Mouse (Mus musculus) adrenal gland, postnatal 14 days (tissue): ENCODE measurements around the gene Glis1. TPM values are rescaled to one million over a fixed set of nuclear protein-coding genes. Genes with fewer than 3 reads are reported as not detected.

Experiments used
- DNase-seq: peaks from one replicate; pipeline ENCODE4 v3.0.0; 2021; ENCODE audit warnings: mixed read lengths
- total RNA-seq: library from RNA; stranded (reverse); gene quantifications from 2 replicates; pipeline ENCODE4 v1.2.3, GENCODE M21; 2021

Glis1 gene
- total RNA-seq, 1 experiment from 2014 or later = 1.2 TPM

GRCm38 (mm10) chr4:107452266-107453015 is 18.1 kb downstream of the Glis1 start:
- DNase-seq = peak; percentile 18

- DNase-seq = peak; percentile 93
These were observed 19.0 kb downstream of the Glis1 start for GRCm38 (mm10) chr4:107453141-107453984.

- DNase-seq = no peak
These were observed 23.2 kb downstream of the Glis1 start for GRCm38 (mm10) chr4:107457602-107458001.

GRCm38 (mm10) chr4:107458907-107459306 is 24.5 kb downstream of the Glis1 start:
- DNase-seq = peak; percentile 32

- no peak for DNase-seq
These were observed 25.1 kb downstream of the Glis1 start for GRCm38 (mm10) chr4:107459461-107459860.

- no peak for DNase-seq
These were observed 26.1 kb downstream of the Glis1 start for GRCm38 (mm10) chr4:107460468-107460867.

GRCm38 (mm10) chr4:107467831-107468230 is 33.4 kb downstream of the Glis1 start:
- no peak for DNase-seq

GRCm38 (mm10) chr4:107468264-107468663 is 33.9 kb downstream of the Glis1 start:
- DNase-seq = peak; percentile 37

GRCm38 (mm10) chr4:107468768-107469167 is 34.4 kb downstream of the Glis1 start:
- no peak for DNase-seq

- no peak for DNase-seq
These were observed 41.9 kb downstream of the Glis1 start for GRCm38 (mm10) chr4:107476266-107476665.

GRCm38 (mm10) chr4:107479015-107479414 is 44.6 kb downstream of the Glis1 start:
- DNase-seq = peak; percentile 16

- no peak for DNase-seq
These were observed 48.1 kb downstream of the Glis1 start for GRCm38 (mm10) chr4:107482541-107482940.

- DNase-seq = no peak
These were observed 49.3 kb downstream of the Glis1 start for GRCm38 (mm10) chr4:107483556-107484220.

GRCm38 (mm10) chr4:107484221-107484575 is 49.8 kb downstream of the Glis1 start:
- DNase-seq = no peak

GRCm38 (mm10) chr4:107485903-107486302 is 51.5 kb downstream of the Glis1 start:
- peak; percentile 47 for DNase-seq

- no peak for DNase-seq
These were observed 54.9 kb downstream of the Glis1 start for GRCm38 (mm10) chr4:107489121-107489840.

- DNase-seq = peak; percentile 51
These were observed 58.6 kb downstream of the Glis1 start for GRCm38 (mm10) chr4:107492991-107493390.

- peak; percentile 46 for DNase-seq
These were observed 61.5 kb downstream of the Glis1 start for GRCm38 (mm10) chr4:107495751-107496430.

- no peak for DNase-seq
These were observed 63.1 kb downstream of the Glis1 start for GRCm38 (mm10) chr4:107497430-107497935.

- no peak for DNase-seq
These were observed 68.2 kb downstream of the Glis1 start for GRCm38 (mm10) chr4:107502601-107503051.

- peak; percentile 1 for DNase-seq
These were observed 80.6 kb downstream of the Glis1 start for GRCm38 (mm10) chr4:107514981-107515380.
